Mouse (Mus musculus): ENCODE measurements around the gene Ralgps2. TPM values are rescaled to one million over a fixed set of nuclear protein-coding genes. Genes with fewer than 3 reads are reported as not detected.
A peak's percentile ranks its signal among the peaks of the same experiment; 100 is the strongest.

The Ralgps2 gene
- 10 to 100 TPM; 36.3 to 37.7 TPM for total RNA-seq (2021)
- long read RNA-seq, experiment 1, full-length matches to known transcripts, result 17 of 25 reads
- long read RNA-seq, experiment 1, partial matches to known transcripts, result 1 of 25 reads
- long read RNA-seq, experiment 1, other reads (novel, unspliced or antisense), result 7 of 25 reads
- long read RNA-seq, experiment 2, full-length matches to known transcripts, result 23 of 36 reads
- long read RNA-seq, experiment 2, partial matches to known transcripts, result 1 of 36 reads
- long read RNA-seq, experiment 2, other reads (novel, unspliced or antisense), result 12 of 36 reads

DNA sequence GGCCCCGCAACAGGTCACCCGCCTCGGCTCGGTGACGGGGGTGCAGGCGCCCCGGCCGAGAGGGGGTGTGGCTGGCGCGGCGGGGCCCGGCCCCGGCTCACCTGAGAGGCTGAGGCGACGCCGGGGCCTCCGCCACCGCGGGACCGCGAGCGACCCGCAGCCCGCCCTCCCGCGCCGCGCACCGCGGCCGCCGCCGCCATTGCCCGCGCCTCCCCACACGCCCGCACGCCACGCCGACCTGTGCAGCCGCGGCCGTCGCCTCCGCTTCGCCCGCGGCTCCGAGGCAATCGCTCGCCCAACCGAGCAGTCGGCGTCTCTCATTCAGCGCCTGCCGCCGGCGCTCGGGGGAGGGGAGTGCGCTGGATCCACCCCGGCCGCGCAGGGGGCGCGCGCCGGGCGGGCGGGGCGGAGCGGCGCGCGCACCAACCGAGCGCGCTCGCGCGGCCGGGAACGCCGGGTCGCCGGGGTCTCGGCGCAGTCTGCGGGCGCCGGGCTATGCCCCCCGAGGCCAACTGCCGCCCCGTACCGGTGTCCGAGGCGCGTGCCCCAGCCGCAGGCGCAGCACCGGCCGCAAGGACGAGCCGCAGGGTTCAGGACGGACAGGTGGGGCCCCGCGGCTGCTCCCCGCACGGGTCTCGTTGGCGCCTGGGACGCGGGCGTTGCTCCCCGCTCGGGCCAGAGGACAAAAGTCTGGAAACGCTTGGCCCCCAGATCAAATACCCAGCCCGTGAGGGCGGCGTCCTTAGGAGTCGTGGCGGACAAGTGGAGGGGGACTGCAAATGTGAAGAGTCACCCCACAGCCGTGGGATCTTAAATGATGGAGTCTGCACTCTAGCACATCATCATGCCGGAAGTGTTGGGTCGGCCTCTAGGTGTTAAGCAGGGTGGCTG, at the start of gene Ralgps2:
TSS of gene Ralgps2 (minus strand) at position 376 of the 891 bp plus-strand sequence.
- peak; percentile 33 to 59 for DNase-seq (ENCODE audit: low spot score in 2 of 2)

DNA sequence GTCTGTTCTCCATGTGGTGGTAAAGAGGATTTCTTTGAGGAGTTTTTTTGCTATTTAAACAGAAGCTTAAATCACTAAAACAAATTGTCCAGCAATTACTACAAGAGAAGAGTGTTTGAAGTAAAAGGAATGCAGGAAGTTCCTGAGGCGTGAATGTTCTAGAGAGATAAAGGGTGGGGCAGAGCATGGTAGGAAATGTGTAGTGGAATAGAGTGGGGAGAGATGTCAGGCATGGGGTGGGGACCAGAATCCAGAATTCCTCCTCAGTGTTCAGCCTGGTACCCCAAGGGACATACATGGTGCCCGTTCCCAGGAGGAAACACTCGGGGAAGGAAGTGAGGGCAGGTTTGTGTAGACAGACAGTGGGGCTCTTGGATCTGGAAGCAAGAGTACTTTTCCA, 48.1 kb upstream of the Ralgps2 start:
- no peak for DNase-seq (ENCODE audit: low spot score in 2 of 2)

DNA sequence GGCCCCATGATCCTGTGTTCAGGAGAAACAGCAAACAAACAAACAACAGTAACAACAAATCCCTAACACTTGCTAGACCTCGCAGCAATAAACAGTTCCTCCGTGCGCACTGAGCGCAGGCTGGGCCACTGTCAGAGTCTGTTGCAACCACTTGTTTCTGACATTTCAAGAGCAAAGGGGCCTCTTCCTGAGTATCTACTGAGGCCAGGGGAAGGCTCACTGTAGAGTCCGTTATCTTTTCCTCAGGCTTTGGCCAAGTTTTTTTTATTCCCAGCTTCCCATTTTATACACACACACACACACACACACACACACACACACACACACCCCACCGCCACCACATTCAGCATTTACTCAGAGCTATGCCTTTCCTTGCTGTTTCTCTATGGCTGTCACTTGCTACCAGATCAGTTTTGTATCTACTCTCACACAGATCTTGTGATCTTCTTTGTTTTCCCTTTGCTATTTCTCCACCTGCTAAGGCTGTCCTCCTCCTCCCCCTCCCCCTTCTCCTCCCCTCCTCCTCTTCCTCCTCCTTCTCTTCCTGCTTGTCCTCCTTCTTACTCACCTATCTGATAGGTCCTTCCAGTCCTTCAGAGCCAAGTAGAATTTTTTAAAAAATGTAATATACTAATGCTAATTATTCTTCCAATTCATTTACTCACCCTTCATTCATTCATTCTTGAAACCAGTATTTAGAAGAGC, 47.4 kb upstream of the Ralgps2 start:
- DNase-seq (ENCODE audit: low spot score in 2 of 2), result no peak

DNA sequence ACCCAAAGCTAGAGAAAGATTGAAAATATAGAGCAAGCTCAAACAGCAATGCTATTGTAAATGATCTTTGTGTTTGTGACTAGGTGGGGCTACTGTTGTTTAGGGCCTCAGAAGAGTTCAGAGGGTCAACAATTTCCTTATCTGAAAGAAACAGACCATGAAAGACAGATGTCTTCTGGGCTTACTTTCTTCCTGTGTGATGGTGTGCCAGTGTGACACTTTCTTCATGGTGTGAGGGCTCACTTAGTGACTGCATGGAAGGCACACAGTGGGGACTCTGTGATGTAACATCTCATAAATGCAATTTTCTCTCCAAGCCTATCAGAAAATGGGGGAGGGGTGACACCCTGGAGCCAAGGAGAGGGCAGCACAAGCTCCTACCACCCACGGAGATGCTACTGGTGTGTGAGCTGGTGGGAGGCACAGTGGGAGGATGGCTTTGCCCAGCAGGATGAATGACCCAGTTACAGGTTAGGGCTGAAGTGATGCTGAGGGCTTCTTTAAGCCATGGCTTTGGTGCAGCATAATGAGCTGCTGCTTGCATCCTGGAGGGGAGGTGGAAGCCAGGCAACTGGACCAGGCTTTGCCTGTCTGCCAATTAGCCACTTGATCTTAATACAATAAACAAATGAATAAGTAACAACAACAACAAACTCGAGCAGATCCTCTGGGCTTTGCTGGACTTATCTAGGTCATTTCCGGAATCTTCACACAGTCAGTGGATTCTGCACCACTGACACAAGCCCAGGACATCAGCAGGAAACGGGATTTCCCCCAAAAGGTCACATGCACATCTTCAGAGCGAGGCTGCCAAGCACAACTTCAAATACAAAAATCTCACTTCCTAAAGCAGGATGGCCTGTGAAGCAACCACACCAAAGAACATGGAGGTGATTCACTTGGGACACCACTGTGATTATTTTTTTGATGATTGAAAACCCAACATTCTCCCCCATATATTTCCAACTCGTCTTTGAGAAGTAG, 46.5 kb upstream of the Ralgps2 start:
- no peak for DNase-seq (ENCODE audit: low spot score in 2 of 2)

DNA sequence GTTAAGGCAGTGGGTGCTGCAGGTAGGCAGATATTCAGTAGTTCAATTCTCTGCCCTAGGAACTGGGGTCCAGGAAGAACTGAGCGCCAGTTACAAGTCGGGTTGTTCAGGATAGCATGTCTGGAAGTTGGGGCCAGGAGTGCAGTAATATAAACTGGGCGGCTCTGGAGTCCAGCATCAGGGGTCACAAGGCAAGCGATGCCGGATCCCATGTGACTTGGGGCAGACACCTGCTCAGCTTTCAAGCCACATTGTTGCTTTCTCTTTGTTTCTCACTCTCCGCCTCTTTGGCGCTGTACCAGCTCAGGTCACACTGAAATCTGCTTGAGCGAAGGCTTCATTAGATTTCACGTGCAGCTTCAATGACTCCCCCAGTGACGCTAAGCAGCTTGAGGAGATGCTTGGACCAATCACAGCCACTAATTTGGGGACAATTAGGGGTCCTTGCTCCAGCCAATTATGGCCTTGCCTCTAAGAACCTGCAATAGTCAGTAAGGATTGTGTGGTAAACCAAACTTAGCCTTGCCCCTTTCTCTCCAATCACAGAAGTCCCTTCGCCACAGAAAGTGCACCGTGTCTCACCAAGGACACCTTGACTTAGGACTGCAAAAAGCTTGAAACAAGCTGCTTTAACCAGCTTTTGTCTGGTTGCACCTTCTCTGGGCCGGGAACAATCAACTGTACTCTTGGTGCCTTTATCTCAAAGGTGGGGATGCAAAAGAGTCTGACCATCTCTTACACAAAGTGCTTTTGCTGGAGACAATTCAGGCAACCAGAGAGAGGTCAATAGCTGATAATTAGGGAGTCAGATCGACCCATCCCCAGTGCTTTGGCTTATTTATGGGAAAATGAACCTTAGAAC, 43.8 kb upstream of the Ralgps2 start:
- DNase-seq (ENCODE audit: low spot score in 2 of 2), result no peak

DNA sequence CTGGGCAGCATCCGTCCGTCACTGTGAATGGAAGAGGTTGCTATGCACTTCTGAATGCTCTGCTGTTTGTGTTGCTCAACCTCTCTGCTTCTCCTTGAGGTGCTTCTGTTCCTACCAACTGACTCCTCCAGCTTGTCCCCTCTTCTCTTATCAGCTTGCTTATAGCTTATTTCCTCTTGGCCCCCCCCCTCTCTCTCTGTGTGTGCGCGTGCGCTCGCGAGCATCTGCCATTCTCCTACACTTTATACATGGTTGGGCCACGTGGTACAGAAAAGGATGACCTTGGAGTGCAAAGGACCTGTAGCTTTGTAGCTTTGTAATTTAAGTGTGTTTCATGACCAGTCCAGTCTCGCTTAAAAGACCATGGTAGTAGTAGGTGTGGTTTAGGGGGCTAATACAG, 42.5 kb upstream of the Ralgps2 start:
- DNase-seq (ENCODE audit: low spot score in 2 of 2), result no peak

DNA sequence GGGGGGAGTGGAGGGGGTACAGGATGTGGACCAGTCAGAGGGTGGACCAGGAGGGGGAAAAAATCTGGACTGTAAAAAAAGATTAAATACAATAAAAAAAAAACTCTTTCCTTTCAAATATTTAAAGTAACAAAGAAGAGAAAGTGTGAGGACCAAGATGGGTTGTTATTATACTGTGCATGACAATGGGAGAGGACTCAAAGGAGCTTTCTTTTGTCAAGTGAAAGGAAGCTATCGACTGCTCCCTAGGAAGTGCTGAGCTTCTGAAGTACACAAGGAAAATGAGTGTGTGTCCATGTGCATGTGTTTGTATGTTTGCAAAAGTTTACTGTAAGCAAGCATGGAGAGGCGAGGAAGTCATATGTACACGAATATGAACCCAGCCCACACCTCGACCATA, 40.3 kb upstream of the Ralgps2 start:
- DNase-seq (ENCODE audit: low spot score in 2 of 2), result no peak

DNA sequence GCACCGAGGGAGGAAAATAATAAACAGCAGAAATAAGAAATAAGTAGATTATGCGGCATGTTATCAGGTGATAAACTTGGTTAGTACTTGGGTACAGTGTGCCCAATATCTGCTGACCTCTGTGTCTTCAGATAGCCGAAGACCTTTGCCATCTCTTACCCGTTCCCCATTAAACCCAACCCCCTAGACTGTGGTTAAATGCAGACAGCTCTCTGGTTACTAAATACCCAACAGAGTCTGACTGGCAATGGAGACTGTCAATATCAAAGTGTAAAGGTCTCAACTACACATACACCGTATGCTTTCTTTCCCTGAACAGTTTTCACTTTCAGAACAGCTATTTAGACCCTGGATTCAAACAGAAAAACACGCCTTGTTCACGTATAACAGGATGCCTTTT, 39.2 kb upstream of the Ralgps2 start:
- DNase-seq (ENCODE audit: low spot score in 2 of 2), result no peak

DNA sequence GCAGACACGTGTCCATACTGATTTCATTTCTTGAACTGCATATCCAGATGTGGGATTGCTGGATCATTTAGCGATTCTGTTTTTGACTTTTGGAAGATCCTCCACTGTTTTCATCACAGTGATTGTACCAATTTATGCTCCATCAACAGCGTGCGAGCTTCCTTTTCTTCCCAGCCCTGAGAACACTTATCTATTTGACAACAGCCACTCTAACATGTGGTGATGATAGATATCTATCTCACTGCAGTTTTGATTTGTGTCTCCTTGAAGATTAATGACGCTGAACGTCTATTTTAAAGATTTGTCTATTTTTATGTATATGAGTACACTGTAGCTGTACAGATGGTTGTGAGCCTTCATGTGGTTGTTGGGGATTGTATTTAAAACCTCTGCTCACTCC, 34.4 kb upstream of the Ralgps2 start:
- no peak for DNase-seq (ENCODE audit: low spot score in 2 of 2)

DNA sequence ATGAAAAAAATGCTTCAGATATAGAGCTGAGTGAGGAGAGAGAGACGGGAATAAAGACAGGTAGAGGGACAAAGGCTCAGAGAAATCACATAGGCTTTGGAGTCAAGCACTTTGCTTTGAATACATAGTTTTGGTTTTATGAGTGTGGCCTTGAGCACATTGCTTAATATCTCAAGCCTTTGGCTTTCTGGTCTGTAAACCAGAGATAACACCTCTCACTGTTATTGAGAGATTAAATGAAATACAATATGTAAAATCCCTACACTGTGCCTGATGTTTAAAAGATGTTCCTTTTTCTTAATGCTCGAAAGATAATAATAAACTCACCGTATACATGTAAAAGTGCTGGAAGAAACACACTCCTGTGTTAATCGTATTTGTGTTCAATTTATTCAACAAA, 33.0 kb upstream of the Ralgps2 start:
- DNase-seq (ENCODE audit: low spot score in 2 of 2), result no peak

DNA sequence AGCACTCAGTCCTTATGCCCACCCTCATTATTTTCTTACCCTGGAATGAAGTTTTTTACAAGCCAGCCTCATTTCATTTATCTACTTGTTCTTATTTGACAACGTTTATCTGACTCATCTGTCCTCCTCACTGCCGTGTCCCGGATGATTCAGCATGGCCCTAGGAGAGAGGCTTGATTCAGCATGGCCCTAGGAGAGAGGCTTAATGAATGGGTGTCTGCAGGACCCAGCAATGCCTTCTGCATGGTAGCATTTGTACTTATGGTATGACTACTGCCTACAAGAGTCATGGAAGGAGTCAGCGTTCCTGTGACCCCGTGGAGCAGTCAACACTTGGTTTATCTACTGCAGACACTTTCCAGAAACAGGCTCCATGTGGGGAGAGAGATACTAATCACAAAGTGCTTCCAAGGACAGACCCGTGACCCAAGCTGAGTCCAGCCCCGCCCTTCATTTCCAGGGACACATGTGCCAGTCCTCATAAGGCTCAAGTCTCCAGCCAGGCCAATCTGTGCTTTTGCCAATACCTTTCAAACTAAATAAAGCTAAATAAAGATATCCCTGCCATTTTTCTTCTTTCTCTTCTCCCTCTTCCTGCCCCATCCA, 31.9 kb upstream of the Ralgps2 start:
- no peak for DNase-seq (ENCODE audit: low spot score in 2 of 2)

DNA sequence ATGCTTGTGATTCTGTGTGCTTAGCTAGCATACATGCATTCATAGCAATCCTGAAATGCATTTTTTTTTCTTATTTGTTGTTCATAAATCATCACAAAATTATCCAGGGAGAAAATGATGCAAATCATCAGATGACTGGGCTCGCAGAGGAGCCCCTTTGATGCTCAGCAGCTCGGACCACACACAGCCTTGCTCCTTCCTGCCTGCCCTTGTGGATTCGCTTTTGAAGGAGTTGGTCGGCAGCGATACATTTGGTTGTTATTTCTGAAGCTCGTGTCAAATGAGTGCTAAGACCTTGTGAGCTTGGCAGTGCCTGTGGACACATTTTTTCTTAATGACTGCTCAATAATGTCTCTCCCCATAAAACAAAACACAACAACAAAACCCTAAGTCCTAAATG, 31.2 kb upstream of the Ralgps2 start:
- no peak for DNase-seq (ENCODE audit: low spot score in 2 of 2)

DNA sequence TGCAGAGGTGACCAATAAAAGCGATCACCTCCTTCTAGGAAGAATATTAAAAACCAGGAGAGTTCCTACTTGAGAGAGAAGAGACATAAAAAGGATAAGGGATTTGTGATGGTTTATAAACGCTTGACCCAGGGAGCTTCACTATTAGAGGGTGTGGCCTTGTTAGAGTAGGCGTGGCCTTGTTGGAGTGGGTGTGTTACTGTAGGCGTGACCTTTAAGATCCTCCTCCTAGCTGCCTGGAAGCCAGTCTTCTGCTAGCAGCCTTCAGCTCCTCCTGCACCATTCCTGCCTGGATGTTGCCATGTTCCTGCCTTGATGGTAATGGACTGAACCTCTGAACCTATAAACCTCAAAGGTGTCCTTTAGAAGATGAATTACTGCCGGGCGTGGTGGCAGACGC, 28.7 kb upstream of the Ralgps2 start:
- DNase-seq (ENCODE audit: low spot score in 2 of 2), result no peak

DNA sequence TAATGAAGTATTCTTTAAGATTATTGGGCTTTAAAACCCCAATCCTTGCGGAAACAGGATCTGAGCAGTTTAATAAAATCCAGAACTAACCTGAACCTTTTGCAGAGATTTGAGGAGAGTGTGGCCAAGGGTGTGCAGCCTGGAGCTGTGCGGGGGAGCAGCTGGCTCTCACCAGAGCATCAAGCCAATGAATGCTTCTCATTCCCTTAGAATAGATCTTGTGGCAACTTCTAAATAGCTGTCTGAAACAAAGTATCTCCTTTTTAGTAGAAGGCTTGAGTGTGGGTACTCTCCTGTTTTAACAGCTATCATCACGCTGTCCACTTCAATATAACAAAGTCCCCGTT, 25.1 kb upstream of the Ralgps2 start:
- DNase-seq (ENCODE audit: low spot score in 2 of 2), result no peak

DNA sequence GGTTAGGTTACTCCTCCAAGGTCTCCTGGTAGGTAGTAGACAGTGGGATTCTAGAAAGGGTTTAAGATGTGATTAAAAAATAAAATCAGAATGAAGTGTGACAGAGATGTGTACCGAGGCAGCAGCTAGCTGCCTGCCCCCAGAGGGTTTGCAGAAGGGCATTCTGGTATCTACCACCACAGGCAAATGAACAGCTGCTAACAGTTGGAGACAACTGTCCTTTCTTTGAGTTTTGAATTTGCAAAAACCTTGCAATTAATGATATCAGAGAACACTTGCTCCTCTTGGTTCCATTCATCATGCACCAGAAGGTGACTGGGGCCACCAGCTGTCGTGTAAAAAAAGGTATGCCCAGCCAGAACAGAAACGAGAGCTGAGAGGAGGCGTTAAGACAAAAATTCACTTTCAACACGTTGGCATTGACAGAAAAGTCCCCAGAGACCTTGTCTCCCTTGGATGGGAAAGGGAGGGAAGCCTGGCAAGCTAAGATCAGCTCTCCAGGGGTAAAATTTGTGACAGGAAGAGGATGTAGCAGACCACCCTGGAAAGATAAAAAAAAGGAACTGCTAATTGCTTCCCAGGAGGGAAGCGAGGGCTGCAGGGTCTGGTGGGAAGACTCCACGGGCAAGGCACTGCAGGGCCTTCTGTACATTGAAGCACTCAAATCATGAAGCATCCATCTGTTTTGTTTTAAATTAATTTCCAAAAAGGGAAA, 24.6 kb upstream of the Ralgps2 start:
- no peak for DNase-seq (ENCODE audit: low spot score in 2 of 2)

DNA sequence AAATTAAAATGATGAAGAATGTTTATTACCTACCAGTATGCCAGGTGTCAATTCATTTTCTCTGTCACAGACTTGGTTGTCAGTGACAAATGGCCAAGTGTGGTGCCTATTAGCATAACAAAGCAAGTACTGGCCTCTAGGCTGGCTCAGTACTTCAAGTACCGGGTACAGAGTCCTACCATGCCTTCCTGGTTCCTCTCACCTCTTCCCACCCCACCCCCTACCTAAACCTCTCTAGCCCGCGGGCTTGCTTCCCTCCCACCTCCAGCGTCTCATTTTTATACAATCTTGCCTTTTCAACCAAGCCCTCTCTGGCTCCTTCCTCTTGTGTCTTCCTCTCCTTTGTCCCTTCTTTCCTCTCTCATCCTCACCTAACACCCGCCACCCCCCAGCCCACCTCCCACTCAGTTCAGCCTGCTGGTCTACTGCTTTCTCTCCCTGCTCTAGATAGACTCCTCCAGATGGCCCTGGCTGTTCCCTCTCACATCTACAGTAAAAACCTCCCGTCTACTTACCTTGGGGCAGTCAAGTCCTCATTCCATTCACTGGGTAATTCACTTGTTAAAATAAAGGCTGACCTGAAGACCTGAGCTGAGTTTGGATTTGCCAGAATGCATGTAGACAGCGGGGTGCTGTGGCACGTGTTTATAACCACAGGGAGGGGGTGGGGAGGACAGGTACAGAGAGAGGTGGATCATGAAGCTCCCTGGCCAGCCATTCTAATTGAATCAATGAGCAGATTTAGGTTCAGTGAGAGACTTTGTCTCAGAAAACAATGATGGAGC, 22.2 kb upstream of the Ralgps2 start:
- no peak for DNase-seq (ENCODE audit: low spot score in 2 of 2)

DNA sequence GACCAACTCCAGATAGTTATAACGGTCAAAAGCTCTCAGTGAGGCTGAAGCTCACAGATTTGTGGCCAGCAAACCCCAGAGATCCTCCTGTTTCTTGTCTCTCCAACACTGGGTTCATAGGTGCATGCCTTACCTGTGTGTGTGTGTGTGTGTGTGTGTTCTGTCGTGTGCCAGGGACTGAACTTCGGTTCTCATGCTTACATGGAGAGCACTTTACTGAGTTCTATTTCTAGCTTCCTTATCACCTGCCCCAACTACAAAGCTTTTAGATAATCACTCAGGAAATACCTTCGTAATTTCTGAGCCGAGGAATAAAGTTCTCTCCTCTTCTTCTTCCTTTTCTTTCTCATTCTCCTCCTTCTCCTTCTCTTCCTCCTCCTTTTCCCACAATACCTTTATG, 19.6 kb upstream of the Ralgps2 start:
- no peak for DNase-seq (ENCODE audit: low spot score in 2 of 2)

DNA sequence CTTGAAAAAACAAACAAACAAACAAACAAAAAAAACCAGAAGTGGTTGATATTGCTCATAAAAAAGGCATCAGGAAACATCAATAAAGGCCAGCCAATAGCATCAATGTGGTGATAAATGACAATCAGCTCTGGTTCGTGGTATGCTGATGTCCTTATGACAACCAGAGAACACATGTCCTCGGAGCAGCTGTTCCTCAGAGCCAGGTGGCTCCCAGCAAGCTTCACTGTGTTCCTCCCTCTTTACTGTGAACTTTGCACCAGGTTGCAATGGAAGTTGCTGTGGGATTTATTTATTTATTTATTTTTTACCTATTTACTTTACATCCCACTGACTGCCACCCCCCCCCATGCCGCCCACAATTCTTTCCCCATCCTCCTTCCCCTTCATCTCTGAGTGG, 17.9 kb upstream of the Ralgps2 start:
- no peak for DNase-seq (ENCODE audit: low spot score in 2 of 2)

All from gastrocnemius, postnatal 4 days (tissue).